Mouse (Mus musculus): ENCODE data around the gene Ftl1. TPM values are rescaled to one million over a fixed set of nuclear protein-coding genes. Genes with fewer than 3 reads are reported as not detected.

The Ftl1 gene
- polyA plus RNA-seq, 1 experiment from 2014 or later, result 6,026 TPM

DNA sequence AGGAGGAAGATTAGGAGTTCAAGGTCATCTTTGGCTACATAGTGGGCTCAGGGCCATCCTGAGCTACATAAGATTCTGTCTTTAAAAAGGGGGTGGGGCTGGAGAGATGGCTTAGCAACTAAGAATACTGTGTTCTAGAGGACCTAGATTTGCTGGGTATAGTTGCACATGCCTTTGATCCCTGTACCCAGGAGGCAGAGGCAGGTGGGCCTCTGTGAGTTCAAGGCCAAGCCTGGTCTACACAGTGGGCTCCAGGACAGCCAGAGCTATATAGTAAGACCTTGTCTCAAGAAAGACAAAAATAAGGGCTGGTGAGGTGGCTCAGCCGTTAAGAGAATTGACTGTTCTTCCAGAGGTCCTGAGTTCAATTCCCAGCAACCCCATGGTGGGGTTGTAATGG lies 9.7 kb downstream of the Ftl1 start:
- WGBS, result 86% methylated on average over 1 of the region's 1 CpGs
- ATAC-seq, result no peak

DNA sequence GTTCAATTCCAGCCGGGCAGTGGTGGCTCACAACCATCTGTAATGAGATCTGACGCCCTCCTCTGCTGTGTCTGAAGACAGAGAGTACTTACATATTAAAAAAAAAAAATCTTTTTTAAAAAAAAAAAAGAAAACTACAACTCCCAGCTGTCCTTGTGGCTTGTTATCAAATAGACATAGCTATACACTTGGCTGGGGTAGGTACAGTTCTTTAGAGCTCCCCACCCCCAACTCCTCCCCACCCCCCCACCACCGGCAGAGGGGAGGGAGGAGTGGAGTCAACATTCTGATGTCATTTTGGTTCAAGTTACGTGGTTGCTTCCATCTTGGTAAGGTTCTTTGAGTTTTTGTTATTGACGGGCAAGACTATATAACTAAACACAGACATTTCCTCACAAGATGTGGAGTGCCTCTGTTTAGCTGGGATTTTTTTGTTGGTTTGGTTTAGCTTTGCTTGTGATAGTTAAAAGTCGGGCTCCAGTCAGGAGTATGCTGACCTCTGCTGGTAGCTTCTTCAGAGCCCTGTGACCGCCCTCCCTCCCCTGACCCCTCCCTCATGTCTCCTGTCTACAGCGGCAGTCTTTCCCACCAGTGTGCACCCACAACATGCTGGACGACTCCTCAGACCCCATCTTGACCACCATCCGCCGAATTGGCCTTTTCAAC lies 12.2 kb downstream of the Ftl1 start:
- Histone ChIP-seq H3K4me2 (replicated peaks; ENCODE audit: low read depth, low read length) (no peak overlapping the region), H3K27me3 (replicated peaks; ENCODE audit: insufficient read depth, low read length) (no peaks in the 10 kb centered on the region), H3K4me1 (ENCODE audit: insufficient read depth, low read depth, low read length) (no peaks in the 10 kb centered on the region), H3K9ac (replicated peaks; ENCODE audit: low read depth) (no peak overlapping the region), H3K27ac (ENCODE audit: low read length) (no peak overlapping the region), H3K9me3 (ENCODE audit: low read length) (no peaks in the 10 kb centered on the region), H3K4me3 (ENCODE audit: low read depth, low read length) (no peak overlapping the region), H3K36me3 (ENCODE audit: insufficient read depth, low read length) (peaks cover 28% of the 10 kb centered on the region; the same call in 1 of the 2 replicates)
- TF ChIP-seq EP300 (IDR thresholded peaks at IDR 0.05), result no peak
- peak; percentile 68 for TF ChIP-seq CTCF (IDR thresholded peaks at IDR 0.05)
- peak; percentile 74 for DNase-seq (ENCODE audit: low spot score)
- peak; percentile 57 for ATAC-seq
- WGBS, result 40% methylated on average over 11 of the region's 11 CpGs

More for the DNA sequence above, 9.7 kb downstream of the Ftl1 start:
- H3K27ac ChIP-seq (ENCODE audit: low read length), result no peak overlapping the region
- H3K27me3 ChIP-seq (replicated peaks; ENCODE audit: insufficient read depth, low read length), result no peaks in the 10 kb centered on the region
- no peak for TF ChIP-seq CTCF (IDR thresholded peaks at IDR 0.05)
- no peak for TF ChIP-seq EP300 (IDR thresholded peaks at IDR 0.05)
- H3K4me2 ChIP-seq (replicated peaks; ENCODE audit: low read depth, low read length), result no peak overlapping the region
- H3K4me1 ChIP-seq (ENCODE audit: insufficient read depth, low read depth, low read length), result no peaks in the 10 kb centered on the region
- DNase-seq (ENCODE audit: low spot score), result no peak
- H3K9ac ChIP-seq (replicated peaks; ENCODE audit: low read depth), result no peak overlapping the region
- peaks cover 28% of the 10 kb centered on the region; the same call in 1 of the 2 replicates for H3K36me3 ChIP-seq (ENCODE audit: insufficient read depth, low read length)
- H3K9me3 ChIP-seq (ENCODE audit: low read length), result no peaks in the 10 kb centered on the region
- no peak overlapping the region for H3K4me3 ChIP-seq (ENCODE audit: low read depth, low read length)

GRCm38 (mm10) chr7:45446589-45446988 lies 13.1 kb downstream of the Ftl1 start:
- ATAC-seq, result no peak

DNA sequence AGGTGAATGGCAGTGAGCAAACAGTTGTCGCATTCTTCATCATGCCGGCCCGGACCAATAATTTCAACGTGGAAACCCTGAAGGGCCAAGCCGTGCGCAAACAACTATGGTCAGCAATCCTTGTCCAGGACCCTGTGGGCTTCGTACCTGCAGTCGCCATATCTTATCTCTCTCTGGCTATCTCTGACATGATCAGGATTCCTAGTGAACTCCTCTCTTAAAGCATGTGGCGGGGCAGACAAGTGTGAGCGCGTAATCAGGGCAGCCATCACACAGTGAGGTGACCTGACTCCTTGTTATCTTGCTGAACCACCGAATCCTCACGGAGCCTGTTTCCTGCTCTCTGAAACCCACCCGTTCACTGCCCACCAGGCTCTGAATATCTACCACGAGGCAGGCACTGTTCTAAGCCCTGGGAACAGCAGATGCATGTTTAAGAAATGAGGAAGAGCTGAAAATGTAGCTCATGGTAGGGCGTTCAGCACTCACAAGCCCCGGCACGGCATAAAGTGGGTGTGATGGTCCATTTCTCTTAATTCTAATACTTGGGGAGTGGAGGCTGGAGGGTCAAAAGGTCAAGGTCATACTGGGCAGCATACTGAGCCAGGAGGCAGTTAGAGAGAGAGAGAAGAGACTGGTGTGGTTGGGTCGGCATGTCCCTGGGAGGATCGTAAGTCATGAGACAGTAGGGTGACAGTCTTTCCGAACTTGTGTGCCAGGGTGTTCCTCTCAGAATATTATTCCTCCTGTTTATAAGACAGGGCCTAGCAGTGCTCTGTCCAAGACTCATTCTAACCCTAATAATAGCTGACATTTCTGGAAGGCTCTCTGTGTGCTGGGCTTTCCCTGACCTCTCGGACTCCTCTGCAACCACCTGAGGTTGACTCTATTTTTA lies 15.9 kb downstream of the Ftl1 start:
- Histone ChIP-seq H3K36me3 (ENCODE audit: insufficient read depth, low read length) (peaks cover 18% of the 10 kb centered on the region; the same call in 1 of the 2 replicates), H3K27ac (ENCODE audit: low read length) (no peak overlapping the region), H3K4me1 (ENCODE audit: insufficient read depth, low read depth, low read length) (no peaks in the 10 kb centered on the region), H3K9me3 (ENCODE audit: low read length) (no peaks in the 10 kb centered on the region), H3K27me3 (replicated peaks; ENCODE audit: insufficient read depth, low read length) (no peaks in the 10 kb centered on the region), H3K4me3 (ENCODE audit: low read depth, low read length) (no peak overlapping the region), H3K9ac (replicated peaks; ENCODE audit: low read depth) (no peak overlapping the region), H3K4me2 (replicated peaks; ENCODE audit: low read depth, low read length) (no peak overlapping the region)
- TF ChIP-seq CTCF (IDR thresholded peaks at IDR 0.05) (no peak), EP300 (IDR thresholded peaks at IDR 0.05) (no peak)
- no peak for DNase-seq (ENCODE audit: low spot score)
- 68% methylated on average over 22 of the region's 22 CpGs for WGBS
- ATAC-seq, result no peak

More at GRCm38 (mm10) chr7:45446589-45446988, 13.1 kb downstream of the Ftl1 start:
- Histone ChIP-seq H3K9me3 (ENCODE audit: low read length) (no peaks in the 10 kb centered on the region), H3K36me3 (ENCODE audit: insufficient read depth, low read length) (peaks cover 25% of the 10 kb centered on the region; the same call in 1 of the 2 replicates), H3K4me3 (ENCODE audit: low read depth, low read length) (no peak overlapping the region), H3K4me1 (ENCODE audit: insufficient read depth, low read depth, low read length) (no peaks in the 10 kb centered on the region), H3K27me3 (replicated peaks; ENCODE audit: insufficient read depth, low read length) (no peaks in the 10 kb centered on the region), H3K27ac (ENCODE audit: low read length) (no peak overlapping the region), H3K4me2 (replicated peaks; ENCODE audit: low read depth, low read length) (no peak overlapping the region), H3K9ac (replicated peaks; ENCODE audit: low read depth) (no peak overlapping the region)
- DNase-seq (ENCODE audit: low spot score), result no peak
- TF ChIP-seq EP300 (IDR thresholded peaks at IDR 0.05) (no peak), CTCF (IDR thresholded peaks at IDR 0.05) (no peak)

DNA sequence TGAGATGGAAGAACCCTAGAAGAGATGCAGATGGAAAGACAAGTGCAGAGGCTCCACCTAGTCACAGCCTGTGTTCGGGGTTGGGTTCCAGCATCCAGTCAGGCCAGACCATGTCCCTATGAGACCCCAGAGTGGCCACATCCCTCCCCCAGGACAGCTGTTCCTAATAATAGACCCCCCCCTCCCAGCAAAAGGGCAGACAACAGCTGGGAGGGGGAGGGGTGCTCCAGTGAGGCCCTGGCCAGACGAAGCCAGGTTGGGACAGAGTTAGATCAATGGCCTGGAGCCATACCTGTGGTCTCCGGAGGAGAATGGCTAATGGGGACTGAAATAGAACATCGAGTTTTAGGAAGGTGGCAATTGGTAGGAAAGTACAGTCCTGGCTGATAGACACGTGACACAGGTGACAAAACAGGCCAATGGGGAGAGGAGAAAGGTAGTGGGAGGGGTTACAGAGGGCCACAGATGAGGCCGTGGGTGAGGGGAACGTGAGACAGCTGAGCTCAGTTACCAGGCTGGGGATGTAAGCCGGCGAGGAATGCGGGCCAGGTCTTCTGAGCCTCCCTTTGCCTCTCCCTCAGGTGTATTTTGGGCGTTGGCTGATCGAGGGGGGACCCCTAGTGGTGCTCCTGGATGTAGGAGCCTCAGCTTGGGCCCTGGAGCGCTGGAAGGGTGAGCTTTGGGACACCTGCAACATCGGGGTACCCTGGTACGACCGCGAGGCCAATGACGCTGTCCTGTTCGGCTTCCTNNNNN lies 22.0 kb downstream of the Ftl1 start, which contains the start of gene Ruvbl2:
Gene Ruvbl2 (minus strand): TSS at position 576 of the 756 bp plus-strand sequence.
- Histone ChIP-seq H3K27me3 (replicated peaks; ENCODE audit: insufficient read depth, low read length) (no peaks in the 10 kb centered on the region), H3K9ac (replicated peaks; ENCODE audit: low read depth) (no peak within 1 kb of the TSS), H3K36me3 (ENCODE audit: insufficient read depth, low read length) (no peaks in the 10 kb centered on the region), H3K4me1 (ENCODE audit: insufficient read depth, low read depth, low read length) (peaks cover 26% of the 10 kb centered on the region; the same call in 1 of the 2 replicates), H3K27ac (ENCODE audit: low read length) (no peak within 1 kb of the TSS), H3K4me3 (ENCODE audit: low read depth, low read length) (no peak within 1 kb of the TSS), H3K9me3 (ENCODE audit: low read length) (no peaks in the 10 kb centered on the region), H3K4me2 (replicated peaks; ENCODE audit: low read depth, low read length) (peak within 1 kb of the TSS; percentile 30; the same call in 1 of the 2 replicates)
- 29% methylated on average over 19 of the region's 19 CpGs for WGBS
- ATAC-seq (no peak), DNase-seq (ENCODE audit: low spot score) (peak; percentile 65)
- peak; percentile 60 for TF ChIP-seq CTCF (IDR thresholded peaks at IDR 0.05)
- no peak for TF ChIP-seq EP300 (IDR thresholded peaks at IDR 0.05)

Data from lung, postnatal 0 days (tissue).